Mouse (Mus musculus) ES-Bruce4 (cell line): Measurements from ENCODE around the gene Gm28490. TPM values are rescaled to one million over a fixed set of nuclear protein-coding genes. Genes with fewer than 3 reads are reported as not detected.
"Not testable (repeated sequence)": the region's sequence is repeated elsewhere in the genome, so short reads cannot be mapped to it uniquely, and the experiment has no call there.

Experiments used
- H3K27ac ChIP-seq: 2 replicates; pipeline ENCODE4 v1.5.1; 2012; ENCODE audit warnings: low read length, inconsistent platforms; ENCODE audit not compliant: insufficient read depth
- H3K27me3 ChIP-seq: 2 replicates; pipeline ENCODE4 v1.6.1; 2012; ENCODE audit warnings: mild to moderate bottlenecking, low read length, inconsistent platforms; ENCODE audit not compliant: control insufficient read depth, poor library complexity, insufficient read depth, severe bottlenecking
- H3K36me3 ChIP-seq: 2 replicates; pipeline ENCODE4 v1.6.1; 2012; ENCODE audit warnings: inconsistent platforms, mild to moderate bottlenecking, low read length, moderate library complexity; ENCODE audit not compliant: control insufficient read depth, poor library complexity, insufficient read depth, severe bottlenecking
- H3K4me1 ChIP-seq: one replicate; pipeline ENCODE4 v1.8.1; 2011; ENCODE audit warnings: low read length; ENCODE audit not compliant: control insufficient read depth, insufficient read depth
- H3K4me3 ChIP-seq: 2 replicates; pipeline ENCODE4 v1.5.1; 2011; ENCODE audit warnings: low read depth, mild to moderate bottlenecking, low read length
- H3K9ac ChIP-seq: 2 replicates; pipeline ENCODE4 v1.6.1; 2012; ENCODE audit warnings: low read depth, mild to moderate bottlenecking, inconsistent platforms; ENCODE audit not compliant: poor library complexity, severe bottlenecking
- H3K9me3 ChIP-seq: replicated peaks from 2 replicates; pipeline ENCODE4 v1.6.1; 2012; ENCODE audit warnings: mild to moderate bottlenecking, low read length, inconsistent platforms; ENCODE audit not compliant: control insufficient read depth, poor library complexity, insufficient read depth, severe bottlenecking
- polyA plus RNA-seq: library from polyadenylated mRNA; stranded (reverse); fragments of >200 nt; gene quantifications from 2 replicates; pipeline ENCODE4 v1.2.4, GENCODE M21; 2011; ENCODE audit warnings: low read depth; ENCODE audit not compliant: missing spikeins, insufficient read depth, insufficient read length

Gene Gm28490
- polyA plus RNA-seq, result not detected in 2 replicates

DNA sequence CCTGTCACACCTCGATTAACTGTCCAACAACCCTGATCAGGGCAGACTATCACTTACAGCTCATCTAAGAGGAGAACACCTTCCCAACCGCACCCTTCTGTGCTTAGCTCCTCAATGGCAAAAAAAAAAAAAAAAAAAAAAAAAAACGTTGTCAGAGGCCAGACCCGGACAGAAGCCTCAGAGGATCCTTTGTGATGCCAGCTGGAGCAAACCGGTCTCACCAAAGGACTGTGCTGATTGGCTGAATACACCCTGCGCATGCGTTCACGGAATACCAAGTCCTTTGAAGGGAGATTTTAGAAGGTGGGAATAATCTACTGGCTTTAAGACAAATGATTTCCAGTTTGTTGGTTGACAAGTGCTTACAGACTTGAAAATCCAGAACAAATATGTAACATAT is at the start of gene Gm28490:
TSS of gene Gm28490 (minus strand) at position 101 of the 400 bp plus-strand sequence.
- not testable (repeated sequence) for H3K4me1 ChIP-seq, H3K4me3 ChIP-seq, H3K27me3 ChIP-seq, H3K36me3 ChIP-seq, H3K9ac ChIP-seq, H3K27ac ChIP-seq, H3K9me3 ChIP-seq
